Mouse (Mus musculus) ES-Bruce4 (cell line): ENCODE results near the gene Hist1h2be. TPM values are rescaled to one million over a fixed set of nuclear protein-coding genes. Genes with fewer than 3 reads are reported as not detected.
"Not testable (repeated sequence)": the region's sequence is repeated elsewhere in the genome, so short reads cannot be mapped to it uniquely, and the experiment has no call there.

Source experiments
- H3K27ac ChIP-seq: 2 replicates; pipeline ENCODE4 v1.5.1; 2012; ENCODE audit warnings: low read length, inconsistent platforms; ENCODE audit not compliant: insufficient read depth
- H3K27me3 ChIP-seq: 2 replicates; pipeline ENCODE4 v1.6.1; 2012; ENCODE audit warnings: mild to moderate bottlenecking, low read length, inconsistent platforms; ENCODE audit not compliant: control insufficient read depth, poor library complexity, insufficient read depth, severe bottlenecking
- H3K36me3 ChIP-seq: 2 replicates; pipeline ENCODE4 v1.6.1; 2012; ENCODE audit warnings: inconsistent platforms, mild to moderate bottlenecking, low read length, moderate library complexity; ENCODE audit not compliant: control insufficient read depth, poor library complexity, insufficient read depth, severe bottlenecking
- H3K4me1 ChIP-seq: one replicate; pipeline ENCODE4 v1.8.1; 2011; ENCODE audit warnings: low read length; ENCODE audit not compliant: control insufficient read depth, insufficient read depth
- H3K4me3 ChIP-seq: 2 replicates; pipeline ENCODE4 v1.5.1; 2011; ENCODE audit warnings: low read depth, mild to moderate bottlenecking, low read length
- H3K9ac ChIP-seq: 2 replicates; pipeline ENCODE4 v1.6.1; 2012; ENCODE audit warnings: low read depth, mild to moderate bottlenecking, inconsistent platforms; ENCODE audit not compliant: poor library complexity, severe bottlenecking
- H3K9me3 ChIP-seq: replicated peaks from 2 replicates; pipeline ENCODE4 v1.6.1; 2012; ENCODE audit warnings: mild to moderate bottlenecking, low read length, inconsistent platforms; ENCODE audit not compliant: control insufficient read depth, poor library complexity, insufficient read depth, severe bottlenecking
- CTCF ChIP-seq: IDR thresholded peaks from one replicate; pipeline ENCODE4 v1.8.1; 2011; ENCODE audit warnings: low read depth, low read length
- EP300 ChIP-seq: IDR thresholded peaks from 2 replicates; pipeline ENCODE4 v1.6.1; 2011; ENCODE audit warnings: low read depth, low read length; ENCODE audit not compliant: insufficient read depth
- POLR2A ChIP-seq: IDR thresholded peaks from one replicate; pipeline ENCODE4 v1.8.1; 2011; ENCODE audit warnings: low read length; ENCODE audit not compliant: insufficient read depth
- polyA plus RNA-seq: library from polyadenylated mRNA; stranded (reverse); fragments of >200 nt; gene quantifications from 2 replicates; pipeline ENCODE4 v1.2.4, GENCODE M21; 2011; ENCODE audit warnings: low read depth; ENCODE audit not compliant: missing spikeins, insufficient read depth, insufficient read length

Hist1h2be gene
- polyA plus RNA-seq, 1 experiment = 1.8 TPM

DNA sequence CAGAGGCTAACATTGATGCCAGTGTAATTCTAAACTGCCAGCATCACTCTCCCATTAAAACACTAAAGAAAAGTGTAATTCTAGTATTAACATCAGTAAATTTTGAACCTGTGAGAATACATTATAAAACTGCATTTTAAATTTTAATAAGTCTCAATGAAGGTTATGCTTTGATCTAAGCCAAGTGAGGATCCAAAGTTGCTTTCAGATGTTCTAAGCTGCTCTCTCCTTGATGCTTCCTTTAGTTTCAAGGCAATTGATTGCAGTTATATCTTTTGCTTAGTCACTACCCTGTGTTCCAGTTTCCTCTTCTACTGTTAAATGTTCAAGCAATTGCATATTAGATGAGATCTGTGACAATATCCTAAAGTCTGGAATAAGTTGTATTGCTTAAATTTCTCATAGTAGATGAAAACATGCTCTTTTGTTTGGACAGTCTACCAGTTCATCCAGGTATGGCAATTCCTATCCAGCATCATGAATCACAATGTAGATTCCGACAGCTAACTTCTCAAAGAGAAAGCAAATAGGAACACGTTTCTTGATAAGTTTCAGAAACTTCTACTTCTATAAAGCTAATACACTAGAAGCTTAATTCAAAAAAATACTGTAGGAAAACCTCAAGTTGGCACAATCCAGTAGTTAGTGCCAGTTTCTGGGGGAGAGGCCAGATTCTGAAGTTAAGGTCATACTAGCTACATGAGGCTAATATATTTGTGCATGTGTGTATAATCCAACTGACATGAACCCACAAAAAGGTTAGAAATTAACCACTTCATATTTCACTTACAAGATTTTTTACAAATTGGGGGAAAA is 48.5 kb downstream of the Hist1h2be start:
- H3K9ac ChIP-seq = peak overlapping the region; percentile 96
- no peaks in the 10 kb centered on the region for H3K36me3 ChIP-seq
- no peak for TF ChIP-seq CTCF
- TF ChIP-seq EP300 = no peak
- no peak for TF ChIP-seq POLR2A
- H3K9me3 ChIP-seq = no peaks in the 10 kb centered on the region
- H3K27ac ChIP-seq = peak overlapping the region; percentile 44
- no peak overlapping the region for H3K4me3 ChIP-seq
- no peaks in the 10 kb centered on the region for H3K4me1 ChIP-seq
- no peaks in the 10 kb centered on the region for H3K27me3 ChIP-seq

DNA sequence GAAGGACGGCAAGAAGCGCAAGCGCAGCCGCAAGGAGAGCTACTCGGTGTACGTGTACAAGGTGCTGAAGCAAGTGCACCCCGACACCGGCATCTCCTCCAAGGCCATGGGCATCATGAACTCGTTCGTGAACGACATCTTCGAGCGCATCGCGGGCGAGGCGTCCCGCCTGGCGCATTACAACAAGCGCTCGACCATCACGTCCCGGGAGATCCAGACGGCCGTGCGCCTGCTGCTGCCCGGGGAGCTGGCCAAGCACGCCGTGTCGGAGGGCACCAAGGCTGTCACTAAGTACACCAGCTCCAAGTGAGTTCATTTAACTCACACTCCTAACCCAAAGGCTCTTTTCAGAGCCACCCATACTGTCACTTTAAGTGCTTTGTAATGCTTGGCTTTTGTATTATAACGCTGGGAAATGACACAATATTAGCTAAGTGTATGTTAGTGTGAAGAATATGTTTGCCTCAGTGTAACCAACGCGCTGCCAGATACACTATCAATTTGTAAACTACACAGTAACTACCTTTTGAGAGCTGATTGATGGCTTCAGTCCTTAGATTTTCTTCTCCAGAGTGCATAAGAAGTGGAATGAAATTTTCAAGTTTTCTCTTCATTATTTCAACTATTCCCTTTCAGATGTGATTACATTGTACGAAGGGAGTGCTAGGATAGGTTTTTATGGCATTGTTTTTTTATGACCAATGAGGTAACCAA is 49.3 kb downstream of the Hist1h2be start:
- peak overlapping the region; percentile 78 for H3K4me3 ChIP-seq
- not testable (repeated sequence) for H3K27me3 ChIP-seq, H3K36me3 ChIP-seq, H3K4me1 ChIP-seq, H3K9me3 ChIP-seq
- H3K9ac ChIP-seq = peak overlapping the region; percentile 96
- peak; percentile 95 for TF ChIP-seq POLR2A
- peak overlapping the region; percentile 86 for H3K27ac ChIP-seq

DNA sequence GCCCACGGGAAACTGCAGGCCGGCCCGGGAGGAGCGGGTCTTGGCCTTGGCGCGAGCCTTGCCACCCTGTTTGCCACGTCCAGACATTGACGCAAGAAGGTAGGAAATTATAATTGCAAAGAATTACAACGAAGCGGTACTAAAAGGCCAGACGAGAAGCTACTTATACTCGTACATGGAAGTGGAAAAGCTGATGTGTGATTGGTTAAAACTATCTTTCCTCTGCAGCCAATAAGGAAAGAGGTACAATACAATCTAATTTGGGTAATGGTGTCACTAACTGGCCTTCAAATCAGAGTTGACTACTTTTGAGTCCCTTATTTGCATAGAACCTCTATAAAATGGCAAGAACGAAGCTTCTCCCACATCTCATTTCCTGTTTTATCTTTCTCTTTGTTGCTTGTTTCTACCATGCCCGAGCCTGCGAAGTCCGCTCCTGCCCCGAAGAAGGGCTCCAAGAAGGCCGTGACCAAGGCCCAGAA is 49.9 kb downstream of the Hist1h2be start, which contains the start of the genes Hist1h2ae and Hist1h2bg:
TSS of gene Hist1h2ae (minus strand) at position 199 of the 482 bp plus-strand sequence.
TSS of gene Hist1h2bg (plus strand) at position 375 of the 482 bp plus-strand sequence.
- Histone ChIP-seq H3K4me1 (no peaks in the 10 kb centered on the region), H3K9ac (peak within 1 kb of the TSS; percentile 96)
- TF ChIP-seq EP300 (no peak), CTCF (no peak), POLR2A (no peak)

DNA sequence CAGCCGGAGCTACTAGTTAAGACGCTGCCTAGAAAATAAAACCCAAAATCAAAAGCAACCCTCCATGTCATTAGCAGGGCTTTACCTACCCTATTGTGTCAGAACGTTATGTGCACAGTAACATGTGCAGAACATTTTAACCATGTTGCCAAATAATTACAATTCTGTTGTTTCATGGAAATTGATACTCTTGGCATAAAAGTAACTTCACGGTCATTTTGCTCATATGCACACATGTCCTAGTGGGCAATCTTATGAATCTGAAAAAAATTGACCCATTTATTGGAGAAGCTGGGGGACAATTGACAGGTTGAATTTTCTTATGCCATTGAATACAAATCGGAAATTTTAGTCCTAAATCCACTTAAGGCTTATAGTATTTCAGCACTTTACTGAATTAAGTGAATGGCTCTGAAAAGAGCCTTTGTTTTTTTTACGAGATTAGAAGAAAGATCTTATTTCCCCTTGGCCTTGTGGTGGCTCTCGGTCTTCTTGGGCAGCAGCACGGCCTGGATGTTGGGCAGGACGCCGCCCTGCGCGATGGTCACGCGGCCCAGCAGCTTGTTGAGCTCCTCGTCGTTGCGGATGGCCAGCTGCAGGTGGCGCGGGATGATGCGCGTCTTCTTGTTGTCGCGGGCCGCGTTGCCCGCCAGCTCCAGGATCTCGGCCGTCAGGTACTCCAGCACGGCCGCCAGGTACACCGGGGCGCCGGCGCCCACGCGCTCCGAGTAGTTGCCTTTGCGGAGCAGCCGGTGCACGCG is 50.5 kb downstream of the Hist1h2be start:
- H3K4me1 ChIP-seq, H3K36me3 ChIP-seq, H3K27me3 ChIP-seq, H3K9me3 ChIP-seq: not testable (repeated sequence)
- Histone ChIP-seq H3K9ac (peak overlapping the region; percentile 87), H3K4me3 (peak overlapping the region; percentile 60), H3K27ac (peak overlapping the region; percentile 93)
- TF ChIP-seq POLR2A = peak; percentile 57

More for the DNA sequence above, 49.9 kb downstream of the Hist1h2be start, which contains the start of the genes Hist1h2ae and Hist1h2bg:
- Histone ChIP-seq H3K27me3 (no peaks in the 10 kb centered on the region), H3K27ac (peak within 1 kb of the TSS; percentile 93), H3K9me3 (no peaks in the 10 kb centered on the region), H3K4me3 (peak within 1 kb of the TSS; percentile 78), H3K36me3 (no peaks in the 10 kb centered on the region)

DNA sequence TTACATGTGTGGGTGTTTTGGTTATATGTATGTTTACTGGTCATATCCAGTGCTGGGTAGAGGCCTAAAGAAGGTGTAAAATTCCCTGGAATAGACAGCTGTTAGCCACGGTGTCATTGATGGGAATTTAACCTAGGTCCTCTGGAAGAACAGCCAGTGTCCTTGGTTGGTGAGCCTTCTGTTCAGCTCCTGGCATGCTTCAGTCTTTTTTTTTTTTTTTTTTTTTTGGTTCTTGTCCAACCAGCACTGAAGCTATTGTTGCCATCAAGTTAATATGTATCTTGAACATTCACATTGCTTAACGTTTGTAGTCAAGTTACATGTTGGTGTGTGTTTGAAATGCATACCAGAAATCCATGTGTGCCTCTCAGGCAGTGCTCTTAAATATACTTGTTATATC is 56.4 kb downstream of the Hist1h2be start:
- Histone ChIP-seq H3K4me3 (no peak overlapping the region), H3K27me3 (no peaks in the 10 kb centered on the region), H3K9ac (0 out of 2 replicates have a peak overlapping the region, but pooled peaks have one; percentile 97), H3K4me1 (no peaks in the 10 kb centered on the region), H3K9me3 (no peaks in the 10 kb centered on the region), H3K36me3 (no peaks in the 10 kb centered on the region), H3K27ac (no peak overlapping the region)
- TF ChIP-seq EP300 (no peak), POLR2A (no peak), CTCF (no peak)
